Mouse (Mus musculus) lung, postnatal 0 days (tissue): ENCODE data around the gene Trim31.

Experiments used
- CTCF ChIP-seq: IDR thresholded peaks from 2 replicates; pipeline ENCODE4 v1.5.1; 2016; ENCODE audit warnings: antibody characterized with exemption, mild to moderate bottlenecking
- EP300 ChIP-seq: IDR thresholded peaks from 2 replicates; pipeline ENCODE4 v1.6.1; 2016; ENCODE audit warnings: antibody characterized with exemption, mild to moderate bottlenecking, control low read depth

DNA sequence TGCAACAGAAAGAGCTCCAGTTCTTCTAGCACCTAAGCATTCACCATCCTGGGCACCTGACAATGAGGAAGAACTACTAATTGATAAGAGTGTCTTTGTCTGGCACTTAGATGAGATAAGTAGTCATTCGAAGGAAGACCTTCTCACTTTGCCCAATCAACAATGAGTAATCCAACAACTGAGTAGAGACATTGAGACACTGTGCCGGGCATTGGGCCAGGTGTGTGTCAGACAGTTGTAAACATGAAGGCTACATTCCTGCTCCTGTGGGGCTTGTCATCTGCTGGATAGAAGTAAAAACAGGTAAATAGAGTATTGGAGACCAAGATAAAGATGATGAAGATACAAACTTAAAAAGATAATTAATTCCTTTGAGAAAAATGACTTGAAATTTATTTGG, 40.1 kb downstream of the Trim31 start:
- no peak for TF ChIP-seq CTCF
- TF ChIP-seq EP300, result no peak
